Mouse (Mus musculus) gastrocnemius, postnatal 14 days (tissue): ENCODE data around the gene Myog. TPM values are rescaled to one million over a fixed set of nuclear protein-coding genes. Genes with fewer than 3 reads are reported as not detected.
"Not testable (repeated sequence)": the region's sequence is repeated elsewhere in the genome, so short reads cannot be mapped to it uniquely, and the experiment has no call there.

ENCODE experiments used
- DNase-seq: peaks from one replicate; pipeline ENCODE4 v3.0.0; 2021; ENCODE audit warnings: mixed read lengths
- intact Hi-C: fragments of 180-260 bp; cut with DNase I; formaldehyde crosslinking; loops from one replicate; pipeline ENCODE4 v1.15.1; 2025; ENCODE audit warnings: low total_unique reads
- long read RNA-seq, 2 experiments: library from polyadenylated mRNA; stranded (forward); transcript quantifications; one replicate each; pipeline ENCODE4 v2.0.0; 2021
- total RNA-seq, 2 experiments: library from RNA; stranded (reverse); gene quantifications; 2 replicates each; pipeline ENCODE4 v1.2.3; 2021

Myog gene
- total RNA-seq: 10 to 100 TPM; 67.9 to 75.3 TPM
- long read RNA-seq, experiment 1, transcript Myog-201 (3 exons, 1,495 nt): major isoform, 157 of 162 reads
- long read RNA-seq, experiment 1, partial matches to known transcripts: 3 of 162 reads
- long read RNA-seq, experiment 1, other reads (novel, unspliced or antisense): 2 of 162 reads
- long read RNA-seq, experiment 2, transcript Myog-201 (3 exons, 1,495 nt): major isoform, 175 of 186 reads
- long read RNA-seq, experiment 2, partial matches to known transcripts: 1 of 186 reads
- long read RNA-seq, experiment 2, other reads (novel, unspliced or antisense): 10 of 186 reads

- peak; percentile 57 for DNase-seq
- intact Hi-C loops: no loop called here
Measured at GRCm38 (mm10) chr1:134289598-134290099, at the start of gene Myog. Gene Myog (plus strand): TSS chr1:134289989.

- intact Hi-C loops: loop anchor here (5.0 kb wide), 2 partner anchors 82 to 88 kb away; no protein-coding TSS in a partner anchor
- no peak for DNase-seq
Measured at GRCm38 (mm10) chr1:134240701-134241100, 49.1 kb upstream of the Myog start.

- intact Hi-C loops: loop anchor here (5.0 kb wide), 2 partner anchors 81 to 89 kb away; no protein-coding TSS in a partner anchor
- no peak for DNase-seq
Measured at GRCm38 (mm10) chr1:134241298-134241697, 48.5 kb upstream of the Myog start.

GRCm38 (mm10) chr1:134242286-134242685 lies 47.5 kb upstream of the Myog start:
- DNase-seq: no peak
- intact Hi-C loops: loop anchor here (5.0 kb wide), 2 partner anchors 80 to 90 kb away; no protein-coding TSS in a partner anchor

- DNase-seq: no peak
- intact Hi-C loops: loop anchor here (5.0 kb wide), 2 partner anchors 79 to 91 kb away; no protein-coding TSS in a partner anchor
Measured at GRCm38 (mm10) chr1:134243505-134243904, 46.3 kb upstream of the Myog start.

GRCm38 (mm10) chr1:134243948-134244914 lies 45.6 kb upstream of the Myog start:
- intact Hi-C loops: loop anchor here (5.0 kb wide), 2 partner anchors 78 to 92 kb away; no protein-coding TSS in a partner anchor
- peak; percentile 93 for DNase-seq

DNA sequence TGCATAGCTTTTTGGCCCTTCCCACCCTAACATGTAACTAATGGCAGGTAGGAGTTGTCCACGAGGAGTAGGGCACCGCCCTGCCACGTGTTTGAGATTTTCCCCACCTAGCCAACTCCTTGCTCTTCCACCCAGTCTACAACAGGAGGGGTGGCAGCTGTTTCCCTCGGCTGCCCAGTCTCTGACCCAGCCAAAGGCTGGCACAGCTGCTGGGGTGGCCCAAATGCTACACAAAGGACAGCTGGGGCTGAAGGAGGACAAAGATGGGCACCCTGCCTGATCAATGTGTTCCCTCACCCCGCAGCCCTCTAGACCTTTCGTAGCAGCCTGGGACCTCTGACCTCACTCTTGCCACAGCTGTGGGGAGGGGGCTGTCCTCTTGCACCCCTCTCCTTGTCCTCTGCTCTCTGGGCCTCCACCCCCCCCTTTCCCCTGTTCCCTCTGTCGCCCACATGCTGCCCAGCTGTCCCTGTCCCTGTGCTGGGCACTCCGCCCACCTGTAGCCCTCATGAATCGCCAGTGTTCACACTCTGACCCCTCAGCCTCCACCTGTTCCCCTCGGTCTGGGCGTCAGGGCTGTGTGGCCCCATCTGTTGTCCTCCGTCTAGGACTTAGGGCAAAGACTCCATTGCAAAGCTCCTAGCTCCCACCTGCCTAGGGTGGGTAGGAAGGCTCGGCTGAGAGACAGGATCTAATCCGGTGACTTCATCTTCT lies 44.6 kb upstream of the Myog start:
- peak; percentile 72 for DNase-seq
- intact Hi-C loops: no loop called here

GRCm38 (mm10) chr1:134246590-134246989 lies 43.2 kb upstream of the Myog start:
- DNase-seq: no peak
- intact Hi-C loops: no loop called here

DNA sequence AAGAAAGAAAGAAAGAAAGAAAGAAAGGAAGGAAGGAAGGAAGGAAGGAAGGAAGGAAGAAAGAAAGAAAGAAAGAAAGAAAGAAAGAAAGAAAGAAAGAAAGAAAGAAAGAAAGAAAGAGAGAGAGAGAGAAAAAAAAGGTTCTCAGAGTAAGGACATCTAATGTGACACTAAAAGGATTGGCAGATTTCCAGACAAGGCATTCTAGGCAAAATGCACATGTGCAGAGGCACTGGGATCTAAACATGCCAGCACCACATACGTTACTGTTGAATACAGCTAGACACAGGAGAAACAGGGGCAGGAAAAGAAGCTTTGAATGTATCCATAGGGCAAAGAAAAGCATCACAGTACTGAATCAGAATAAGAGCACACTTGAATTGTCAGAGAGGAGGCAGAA lies 40.1 kb upstream of the Myog start:
- intact Hi-C loops, DNase-seq: not testable (repeated sequence)

DNA sequence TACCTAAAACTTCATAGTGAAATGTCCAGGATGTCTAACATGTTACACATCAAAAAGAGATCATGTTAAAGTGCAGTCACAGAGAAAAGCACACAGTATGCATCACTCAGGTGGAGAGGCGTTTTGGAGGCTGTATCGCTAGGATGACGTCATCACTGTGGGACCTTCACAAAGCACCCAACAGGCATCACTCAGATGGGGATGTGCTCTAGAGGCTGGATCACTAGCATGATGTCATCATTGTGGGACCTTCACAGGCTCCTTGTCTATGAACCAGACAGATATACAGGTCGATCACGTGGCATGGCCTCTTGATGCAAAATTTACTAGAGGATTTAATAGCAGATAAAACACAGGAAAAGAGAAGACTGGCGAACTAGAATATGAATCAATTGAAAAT lies 25.4 kb upstream of the Myog start:
- DNase-seq: no peak
- intact Hi-C loops: no loop called here

DNA sequence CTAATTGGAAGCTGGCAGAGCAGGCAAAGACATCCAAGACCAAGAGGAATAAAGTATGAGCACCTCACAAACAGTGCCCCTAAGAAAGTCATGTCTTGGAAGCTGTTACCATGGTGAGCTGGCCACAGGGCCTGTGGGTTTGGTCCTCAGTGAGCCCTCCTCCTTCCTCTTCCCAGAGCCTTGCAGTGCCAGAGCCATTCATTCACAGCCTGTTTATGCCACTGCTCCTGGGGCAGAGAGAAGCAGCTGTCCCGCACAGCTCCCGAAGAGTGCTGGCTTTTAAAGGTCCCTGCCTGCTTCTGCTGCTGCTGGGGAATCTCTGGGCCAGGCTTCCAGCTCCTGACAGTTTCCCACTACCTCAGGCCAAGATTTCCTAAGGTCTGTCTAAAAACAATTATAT lies 24.0 kb upstream of the Myog start:
- DNase-seq: no peak
- intact Hi-C loops: no loop called here

DNA sequence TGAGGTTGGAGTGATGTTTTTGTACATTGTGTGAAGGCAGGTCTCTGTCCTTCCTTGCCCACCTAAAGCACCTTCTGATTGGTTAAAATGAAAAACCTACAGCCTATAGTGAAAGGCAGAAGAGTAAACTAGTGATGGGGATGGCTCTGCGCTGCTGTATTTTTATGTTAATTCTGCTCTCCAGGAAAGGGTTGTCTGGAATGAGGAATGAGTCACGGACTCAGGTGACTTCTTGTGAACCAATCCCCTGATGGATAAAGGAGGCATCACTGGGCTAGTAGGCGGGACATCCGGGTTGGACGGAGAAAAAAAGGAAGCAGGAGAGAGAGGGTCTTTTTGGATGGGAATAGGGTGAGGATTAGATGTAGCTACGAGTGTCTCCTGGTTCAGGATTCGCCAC lies 19.8 kb upstream of the Myog start:
- no peak for DNase-seq
- intact Hi-C loops: no loop called here

DNA sequence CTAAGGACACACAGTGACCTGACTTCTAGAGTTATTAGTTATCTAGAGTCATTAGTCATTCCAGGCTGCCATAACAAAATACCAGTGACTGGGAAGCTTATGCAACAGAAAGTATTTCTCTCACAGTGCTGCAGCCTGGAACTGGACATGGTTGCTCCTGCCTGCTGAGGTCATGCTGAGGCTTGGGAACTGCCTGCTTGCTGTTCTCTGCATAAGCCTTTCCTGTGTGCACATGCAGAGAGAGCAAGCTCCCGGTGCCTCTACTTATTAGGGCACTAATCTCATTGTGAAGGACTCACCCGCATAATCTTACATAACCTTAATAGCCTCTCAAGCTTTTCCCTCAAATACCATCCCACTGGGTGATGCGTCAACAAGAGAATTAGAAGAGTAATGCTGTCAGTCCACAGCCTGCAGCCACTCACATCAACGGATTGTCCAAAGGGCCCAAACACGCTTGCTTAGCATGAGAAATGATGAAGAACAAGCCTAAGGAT lies 17.0 kb upstream of the Myog start:
- intact Hi-C loops: no loop called here
- DNase-seq: no peak

DNA sequence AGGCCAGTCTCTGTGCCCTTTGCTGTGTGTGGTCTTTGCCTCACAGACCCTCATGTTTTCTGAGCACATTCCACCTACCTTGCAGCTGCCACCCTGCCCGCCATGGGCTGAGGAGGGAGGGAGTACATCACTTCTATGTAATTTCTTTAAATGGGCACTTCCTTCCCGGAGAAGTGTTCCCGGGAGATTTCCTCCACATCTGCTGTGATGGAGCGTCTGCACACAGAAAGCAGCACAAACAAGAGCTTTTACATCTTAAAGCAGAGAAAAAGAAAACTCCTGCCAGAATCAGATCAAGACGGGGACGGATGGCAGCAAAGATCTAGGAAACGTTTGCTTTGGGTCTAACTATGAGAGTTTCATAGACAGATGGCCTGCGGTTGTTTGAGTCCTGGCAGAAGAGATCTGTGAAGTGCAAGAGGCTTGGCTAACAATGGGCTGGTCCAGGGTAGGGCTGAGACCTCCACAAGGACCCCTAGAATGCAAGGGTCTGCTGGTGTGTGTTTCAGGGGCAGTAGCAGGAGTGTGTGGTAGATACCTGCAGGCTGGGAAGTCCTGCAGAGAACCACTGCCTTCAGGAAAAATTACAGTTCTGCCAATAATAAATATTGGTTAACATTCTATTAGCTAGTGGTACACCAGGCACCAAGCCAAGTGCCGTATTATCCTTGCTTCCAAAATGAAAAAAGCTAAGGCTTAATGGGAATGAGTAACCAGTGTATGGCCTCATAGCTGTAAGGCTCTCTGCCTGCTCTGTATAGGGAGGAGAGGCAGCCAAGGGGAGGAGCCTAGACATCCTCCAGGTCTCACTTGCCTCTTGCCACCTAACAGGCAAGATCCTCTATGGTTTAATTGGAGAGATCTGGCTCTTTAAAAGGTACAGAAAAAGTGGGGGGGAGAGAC lies 16.0 kb upstream of the Myog start:
- no peak for DNase-seq
- intact Hi-C loops: no loop called here

DNA sequence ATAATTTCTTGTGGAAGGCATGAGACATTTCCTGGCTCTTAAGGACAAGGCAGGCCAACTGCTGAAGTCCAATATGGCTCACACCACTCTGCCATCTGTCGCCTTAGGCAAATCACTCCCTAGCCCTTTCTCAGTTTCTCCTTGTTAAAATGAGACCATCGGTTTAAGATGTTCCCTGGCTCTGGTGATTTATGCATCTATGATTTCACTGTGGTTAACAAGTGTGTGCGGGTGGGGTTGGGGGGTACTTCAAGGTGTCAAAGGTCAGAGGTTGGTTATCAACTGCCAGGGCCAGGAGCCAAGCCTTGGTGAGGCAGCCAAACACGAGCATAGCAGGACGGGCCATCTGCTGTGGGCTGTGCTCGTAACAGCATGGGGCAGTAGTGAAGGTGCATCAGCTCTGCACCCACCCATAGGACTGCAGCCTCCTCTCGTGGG lies 15.3 kb upstream of the Myog start:
- intact Hi-C loops: no loop called here
- no peak for DNase-seq

DNA sequence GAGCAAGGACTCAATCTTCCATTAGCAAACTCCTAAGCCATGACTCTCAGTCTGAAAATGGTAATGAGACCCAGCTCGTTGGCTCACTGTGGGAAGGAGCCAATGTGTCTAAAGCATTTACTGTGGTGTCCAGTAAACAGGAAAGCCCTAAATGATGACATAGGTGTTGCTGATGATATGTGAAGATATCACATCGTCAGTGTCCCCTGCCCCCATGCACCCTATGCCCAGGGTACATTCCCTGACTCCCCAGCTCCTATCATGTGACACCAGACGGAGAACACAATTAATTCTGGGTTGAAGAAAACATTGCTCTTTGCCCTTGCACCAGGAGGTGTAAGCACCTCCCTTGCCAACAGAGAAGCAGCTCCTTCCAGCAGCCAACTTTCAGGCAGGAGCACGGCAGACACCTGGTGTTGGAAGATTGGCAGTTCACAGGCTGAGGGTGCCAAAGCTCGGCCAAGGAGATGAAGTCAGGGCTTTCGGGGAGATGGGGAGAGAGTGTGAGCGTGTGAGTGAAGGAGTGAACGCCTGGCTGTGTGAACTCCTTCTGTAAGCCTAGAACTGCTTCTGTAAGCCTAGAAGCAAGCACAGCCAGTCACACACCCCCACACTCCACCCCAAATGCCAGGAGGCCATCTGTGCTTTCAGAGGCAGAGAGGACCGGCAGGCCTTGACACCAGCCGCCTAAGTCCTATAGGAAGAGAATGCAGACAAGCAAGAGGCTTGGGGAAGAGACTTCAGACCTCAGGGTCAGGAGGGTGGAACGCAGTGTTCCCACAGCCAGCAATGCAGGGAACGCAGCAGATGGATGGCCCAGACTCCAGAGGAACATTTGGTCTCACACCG lies 13.9 kb upstream of the Myog start:
- intact Hi-C loops: no loop called here
- no peak for DNase-seq

- intact Hi-C loops: no loop called here
- no peak for DNase-seq
Measured at GRCm38 (mm10) chr1:134276823-134277222, 13.0 kb upstream of the Myog start.
